Mouse (Mus musculus): ENCODE data around the gene Lrrc74a. TPM values are rescaled to one million over a fixed set of nuclear protein-coding genes. Genes with fewer than 3 reads are reported as not detected.

Gene Lrrc74a
- total RNA-seq, 1 experiment = not detected

GRCm38 (mm10) chr12:86719961-86720639 is 14.1 kb upstream of the Lrrc74a start:
- Histone ChIP-seq H3K27ac (ENCODE audit: insufficient read depth, low read depth, low read length, poor library complexity, severe bottlenecking) (no peak overlapping the region), H3K36me3 (ENCODE audit: control insufficient read depth, insufficient read depth, low read length, poor library complexity, severe bottlenecking) (peaks cover 16% of the 10 kb centered on the region; the same call in 1 of the 2 replicates), H3K4me3 (ENCODE audit: insufficient read depth in 1 of 2, low read depth in 1 of 2, low read length in 2 of 2, poor library complexity in 1 of 2, severe bottlenecking in 1 of 2) (no peak overlapping the region), H3K9me3 (ENCODE audit: control insufficient read depth, insufficient read depth, low read depth, low read length) (no peaks in the 10 kb centered on the region), H3K9ac (ENCODE audit: insufficient read depth, low read depth, low read length, poor library complexity, severe bottlenecking) (no peak overlapping the region), H3K4me1 (ENCODE audit: control insufficient read depth in 2 of 2, insufficient read depth in 2 of 2, low read length in 2 of 2, poor library complexity in 1 of 2) (peaks cover 0 to under 1% of the 10 kb centered on the region in 2 experiments; a peak in 1 of 4 replicates)
- DNase-seq (ENCODE audit: low read depth, low spot score) = no peak
- TF ChIP-seq MAFK (IDR thresholded peaks at IDR 0.05; ENCODE audit: insufficient read depth, low read depth, low read length) (no peak), CHD2 (IDR thresholded peaks at IDR 0.05; ENCODE audit: low read depth, low read length) (no peak), ZNF384 (IDR thresholded peaks at IDR 0.05; ENCODE audit: low read depth, low read length) (no peak), ZC3H11A (IDR thresholded peaks at IDR 0.05; ENCODE audit: borderline replicate concordance, low read depth, low read length) (no peak), HCFC1 (IDR thresholded peaks at IDR 0.05; ENCODE audit: borderline replicate concordance, insufficient read depth, low read length) (no peak)
- in situ Hi-C loops (cut with MboI; ENCODE audit: low sequenced_read_pairs in 2 of 2, unreplicated experiment in 2 of 2) = no loop called here

DNA sequence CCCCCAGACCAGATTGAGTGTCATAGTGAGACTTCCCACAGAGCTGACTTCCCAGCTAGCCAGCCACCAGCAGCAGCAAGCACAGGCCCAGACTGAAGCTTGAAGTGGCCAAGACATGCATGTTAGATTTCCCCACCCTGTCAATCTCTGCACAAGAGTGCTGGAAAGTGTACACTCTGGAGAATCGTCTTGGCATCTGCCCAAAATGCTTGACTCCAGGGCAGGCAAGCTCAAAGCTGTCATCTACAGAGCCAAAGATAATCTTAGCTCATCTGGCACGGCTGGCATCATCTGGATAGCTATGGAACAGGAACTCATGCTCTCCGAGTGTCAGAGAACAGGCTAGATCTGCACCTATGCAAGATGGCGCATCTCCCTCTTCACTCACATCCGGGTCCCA is 12.7 kb upstream of the Lrrc74a start:
- in situ Hi-C loops (cut with MboI; ENCODE audit: low sequenced_read_pairs in 2 of 2, unreplicated experiment in 2 of 2) = no loop called here

GRCm38 (mm10) chr12:86724300-86724699 is 9.9 kb upstream of the Lrrc74a start:
- Histone ChIP-seq H3K4me1 (ENCODE audit: control insufficient read depth in 2 of 2, insufficient read depth in 2 of 2, low read length in 2 of 2, poor library complexity in 1 of 2) (peaks cover 0 to 2% of the 10 kb centered on the region in 2 experiments; a peak in 1 of 4 replicates), H3K4me3 (ENCODE audit: insufficient read depth in 1 of 2, low read depth in 1 of 2, low read length in 2 of 2, poor library complexity in 1 of 2, severe bottlenecking in 1 of 2) (no peak overlapping the region), H3K9ac (ENCODE audit: insufficient read depth, low read depth, low read length, poor library complexity, severe bottlenecking) (no peak overlapping the region), H3K9me3 (ENCODE audit: control insufficient read depth, insufficient read depth, low read depth, low read length) (no peaks in the 10 kb centered on the region), H3K36me3 (ENCODE audit: control insufficient read depth, insufficient read depth, low read length, poor library complexity, severe bottlenecking) (peaks cover 11% of the 10 kb centered on the region; the same call in 1 of the 2 replicates), H3K27ac (ENCODE audit: insufficient read depth, low read depth, low read length, poor library complexity, severe bottlenecking) (no peak overlapping the region)
- in situ Hi-C loops (cut with MboI; ENCODE audit: low sequenced_read_pairs in 2 of 2, unreplicated experiment in 2 of 2) = no loop called here
- no peak for DNase-seq (ENCODE audit: low read depth, low spot score)
- no peak for TF ChIP-seq ZNF384 (IDR thresholded peaks at IDR 0.05; ENCODE audit: low read depth, low read length)
- TF ChIP-seq HCFC1 (IDR thresholded peaks at IDR 0.05; ENCODE audit: borderline replicate concordance, insufficient read depth, low read length) = no peak
- TF ChIP-seq CHD2 (IDR thresholded peaks at IDR 0.05; ENCODE audit: low read depth, low read length) = no peak
- no peak for TF ChIP-seq ZC3H11A (IDR thresholded peaks at IDR 0.05; ENCODE audit: borderline replicate concordance, low read depth, low read length)
- no peak for TF ChIP-seq MAFK (IDR thresholded peaks at IDR 0.05; ENCODE audit: insufficient read depth, low read depth, low read length)

More for the DNA sequence above, 12.7 kb upstream of the Lrrc74a start:
- peaks cover 13% of the 10 kb centered on the region; the same call in 1 of the 2 replicates for H3K36me3 ChIP-seq (ENCODE audit: control insufficient read depth, insufficient read depth, low read length, poor library complexity, severe bottlenecking)
- no peak for DNase-seq (ENCODE audit: low read depth, low spot score)
- no peaks in the 10 kb centered on the region for H3K9me3 ChIP-seq (ENCODE audit: control insufficient read depth, insufficient read depth, low read depth, low read length)
- H3K9ac ChIP-seq (ENCODE audit: insufficient read depth, low read depth, low read length, poor library complexity, severe bottlenecking) = no peak overlapping the region
- no peak for TF ChIP-seq ZC3H11A (IDR thresholded peaks at IDR 0.05; ENCODE audit: borderline replicate concordance, low read depth, low read length)
- TF ChIP-seq CHD2 (IDR thresholded peaks at IDR 0.05; ENCODE audit: low read depth, low read length) = no peak
- no peak for TF ChIP-seq ZNF384 (IDR thresholded peaks at IDR 0.05; ENCODE audit: low read depth, low read length)
- TF ChIP-seq MAFK (IDR thresholded peaks at IDR 0.05; ENCODE audit: insufficient read depth, low read depth, low read length) = no peak
- TF ChIP-seq HCFC1 (IDR thresholded peaks at IDR 0.05; ENCODE audit: borderline replicate concordance, insufficient read depth, low read length) = no peak
- no peak overlapping the region for H3K4me3 ChIP-seq (ENCODE audit: insufficient read depth in 1 of 2, low read depth in 1 of 2, low read length in 2 of 2, poor library complexity in 1 of 2, severe bottlenecking in 1 of 2)
- no peak overlapping the region for H3K27ac ChIP-seq (ENCODE audit: insufficient read depth, low read depth, low read length, poor library complexity, severe bottlenecking)
- H3K4me1 ChIP-seq (ENCODE audit: control insufficient read depth in 2 of 2, insufficient read depth in 2 of 2, low read length in 2 of 2, poor library complexity in 1 of 2) = peaks cover 0 to 2% of the 10 kb centered on the region in 2 experiments; a peak in 1 of 4 replicates

DNA sequence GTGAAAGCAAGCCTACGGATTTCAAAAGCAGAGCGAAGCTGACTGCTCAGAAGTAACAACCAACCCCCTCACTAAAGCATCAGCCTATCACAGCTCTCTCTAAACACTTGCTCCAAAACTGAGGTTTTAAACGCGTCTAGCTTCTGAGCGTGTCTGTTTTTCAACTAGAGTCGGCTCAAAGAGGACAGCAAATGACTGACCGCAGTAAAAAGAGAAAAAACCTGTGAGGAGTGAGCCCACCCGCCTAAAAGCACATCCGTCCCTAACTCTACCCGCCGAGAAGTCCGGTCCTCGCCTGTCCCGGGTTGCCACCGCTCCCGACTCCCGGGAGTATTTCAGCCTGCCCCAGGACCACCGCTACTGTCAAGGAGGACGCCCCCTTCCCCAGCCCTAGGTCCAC is 8.5 kb upstream of the Lrrc74a start:
- Histone ChIP-seq H3K36me3 (ENCODE audit: control insufficient read depth, insufficient read depth, low read length, poor library complexity, severe bottlenecking) (peaks cover 7% of the 10 kb centered on the region; the same call in 1 of the 2 replicates), H3K27ac (ENCODE audit: insufficient read depth, low read depth, low read length, poor library complexity, severe bottlenecking) (no peak overlapping the region), H3K4me1 (ENCODE audit: control insufficient read depth in 2 of 2, insufficient read depth in 2 of 2, low read length in 2 of 2, poor library complexity in 1 of 2) (peaks cover 0 to 2% of the 10 kb centered on the region in 2 experiments; a peak in 1 of 4 replicates), H3K4me3 (ENCODE audit: insufficient read depth in 1 of 2, low read depth in 1 of 2, low read length in 2 of 2, poor library complexity in 1 of 2, severe bottlenecking in 1 of 2) (peak overlapping the region; percentile 82 to 86), H3K9ac (ENCODE audit: insufficient read depth, low read depth, low read length, poor library complexity, severe bottlenecking) (peak overlapping the region; percentile 87), H3K9me3 (ENCODE audit: control insufficient read depth, insufficient read depth, low read depth, low read length) (no peaks in the 10 kb centered on the region)
- no peak for TF ChIP-seq CHD2 (IDR thresholded peaks at IDR 0.05; ENCODE audit: low read depth, low read length)
- no peak for TF ChIP-seq HCFC1 (IDR thresholded peaks at IDR 0.05; ENCODE audit: borderline replicate concordance, insufficient read depth, low read length)
- no peak for TF ChIP-seq ZNF384 (IDR thresholded peaks at IDR 0.05; ENCODE audit: low read depth, low read length)
- no peak for TF ChIP-seq ZC3H11A (IDR thresholded peaks at IDR 0.05; ENCODE audit: borderline replicate concordance, low read depth, low read length)
- no peak for TF ChIP-seq MAFK (IDR thresholded peaks at IDR 0.05; ENCODE audit: insufficient read depth, low read depth, low read length)
- in situ Hi-C loops (cut with MboI; ENCODE audit: low sequenced_read_pairs in 2 of 2, unreplicated experiment in 2 of 2) = no loop called here
- no peak for DNase-seq (ENCODE audit: low read depth, low spot score)

Measured in ES-E14 (cell line).